Mouse (Mus musculus) splenic B cell, adult 2 months (primary cell): ENCODE data around the gene Pdx1.

ENCODE experiments used
- DNase-seq: peaks from one replicate; pipeline ENCODE4 v3.0.0-alpha.2; 2011; ENCODE audit warnings: low read depth, low spot score
- H3K27me3 ChIP-seq: 2 replicates; pipeline ENCODE4 v1.6.1; 2012; ENCODE audit warnings: mild to moderate bottlenecking, low read length, moderate library complexity, mixed read lengths; ENCODE audit not compliant: control insufficient read depth, poor library complexity, insufficient read depth, severe bottlenecking
- H3K36me3 ChIP-seq: 2 replicates; pipeline ENCODE4 v1.6.1; 2012; ENCODE audit warnings: mild to moderate bottlenecking, low read length, moderate library complexity, mixed read lengths; ENCODE audit not compliant: control insufficient read depth, poor library complexity, insufficient read depth, severe bottlenecking

Gene Pdx1

GRCm38 (mm10) chr5:147312830-147313685, 43.3 kb downstream of the Pdx1 start:
- peaks cover 3% of the 10 kb centered on the region for H3K27me3 ChIP-seq
- DNase-seq = no peak

DNA sequence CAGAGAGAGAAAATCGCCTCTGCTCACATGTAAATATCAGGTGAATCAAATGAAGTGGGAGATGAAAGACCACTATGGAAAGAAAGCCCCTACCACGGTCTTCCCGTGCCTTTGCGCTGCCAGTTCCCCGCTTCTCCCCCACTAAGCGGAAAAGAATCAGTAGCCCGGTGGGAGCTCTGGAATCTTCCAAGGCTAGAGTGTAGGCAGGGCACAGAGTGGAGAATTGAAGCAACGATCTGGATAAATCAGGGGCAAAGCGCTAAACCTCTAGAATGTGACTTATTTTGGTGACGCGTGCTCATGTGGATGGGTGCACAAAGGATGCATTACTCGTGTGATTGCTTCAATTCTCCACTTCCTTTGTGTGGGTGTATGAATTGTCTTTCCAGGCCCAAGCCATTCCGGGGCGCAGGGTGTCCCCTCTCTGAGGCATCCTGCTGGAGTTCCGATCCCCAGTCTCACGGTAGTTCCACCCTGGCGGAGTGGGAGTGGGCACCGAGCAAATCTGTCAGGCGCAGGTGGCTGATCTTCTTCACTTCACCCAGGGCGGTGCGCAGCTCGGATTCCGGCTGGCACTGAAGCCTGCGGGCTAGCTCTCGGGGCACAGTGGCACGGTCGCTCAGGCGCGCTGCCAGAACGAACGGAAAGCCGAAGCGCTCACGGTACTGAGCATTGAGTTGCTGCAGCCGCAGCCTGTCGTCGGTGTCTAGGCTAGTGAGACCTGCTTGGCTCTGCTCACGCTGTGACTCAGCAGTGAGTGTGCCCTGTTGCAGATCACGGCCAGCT, 45.1 kb downstream of the Pdx1 start:
- Histone ChIP-seq H3K27me3 (peaks cover 3% of the 10 kb centered on the region), H3K36me3 (no peaks in the 10 kb centered on the region)
- peak; percentile 20 for DNase-seq

More at GRCm38 (mm10) chr5:147312830-147313685, 43.3 kb downstream of the Pdx1 start:
- H3K36me3 ChIP-seq = no peaks in the 10 kb centered on the region

GRCm38 (mm10) chr5:147315432-147316075, 45.8 kb downstream of the Pdx1 start:
- H3K27me3 ChIP-seq = peaks cover 3% of the 10 kb centered on the region
- no peaks in the 10 kb centered on the region for H3K36me3 ChIP-seq
- no peak for DNase-seq

- H3K36me3 ChIP-seq = no peaks in the 10 kb centered on the region
- DNase-seq = no peak
- peaks cover 3% of the 10 kb centered on the region for H3K27me3 ChIP-seq
These were observed 47.6 kb downstream of the Pdx1 start for GRCm38 (mm10) chr5:147317321-147317720.

GRCm38 (mm10) chr5:147317991-147318390, 48.2 kb downstream of the Pdx1 start:
- DNase-seq = peak; percentile 42
- no peaks in the 10 kb centered on the region for H3K36me3 ChIP-seq
- peaks cover 3% of the 10 kb centered on the region for H3K27me3 ChIP-seq

DNA sequence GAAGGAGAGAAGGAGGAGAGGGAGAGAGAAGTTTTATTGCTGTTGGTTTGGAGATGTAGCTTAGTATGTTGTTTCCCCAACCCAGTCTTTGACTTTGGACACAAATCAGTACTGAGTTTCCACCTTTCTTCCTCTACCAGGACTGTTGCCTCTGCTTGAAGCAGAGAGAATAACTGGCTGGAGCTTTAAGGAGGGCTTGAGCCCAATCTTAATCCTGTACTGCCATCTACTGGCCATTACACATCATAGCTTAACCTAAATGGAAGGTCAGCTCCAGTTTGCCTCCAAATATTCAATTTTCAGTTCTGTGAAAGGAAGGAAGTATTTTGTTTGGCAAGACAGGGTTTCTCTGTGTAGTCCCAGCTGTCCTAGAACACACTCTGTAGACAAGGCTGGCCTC, 49.9 kb downstream of the Pdx1 start:
- peak; percentile 83 for DNase-seq
- no peaks in the 10 kb centered on the region for H3K36me3 ChIP-seq
- H3K27me3 ChIP-seq = peaks cover 3% of the 10 kb centered on the region

- no peaks in the 10 kb centered on the region for H3K36me3 ChIP-seq
- no peaks in the 10 kb centered on the region for H3K27me3 ChIP-seq
- DNase-seq = no peak
These were observed 52.4 kb downstream of the Pdx1 start, which contains the start of gene Urad for GRCm38 (mm10) chr5:147322183-147322582. Urad (minus strand) TSS chr5:147322440.

- Histone ChIP-seq H3K27me3 (no peaks in the 10 kb centered on the region), H3K36me3 (no peaks in the 10 kb centered on the region)
- DNase-seq = peak; percentile 89
These were observed 53.6 kb downstream of the Pdx1 start for GRCm38 (mm10) chr5:147323237-147323917.
